Mouse (Mus musculus): Measurements from ENCODE around the gene Nmnat3.

GRCm38 (mm10) chr9:98246351-98246750, 40.9 kb upstream of the Nmnat3 start:
- TF ChIP-seq POLR2A (IDR thresholded peaks at IDR 0.05; ENCODE audit: extremely low read depth, insufficient read depth, low read length) = no peak
- TF ChIP-seq CTCF (IDR thresholded peaks at IDR 0.05; ENCODE audit: low read depth, low read length) = no peak

Measured in liver, adult 2 months (tissue).